Mouse (Mus musculus) embryonic fibroblast, embryonic 13.5 days (primary cell): ENCODE data around the gene Miga2. TPM values are rescaled to one million over a fixed set of nuclear protein-coding genes. Genes with fewer than 3 reads are reported as not detected.

Source experiments
- H3K27ac ChIP-seq: 2 replicates; pipeline ENCODE4 v1.5.1; 2012; ENCODE audit warnings: low read length, control low read depth, inconsistent platforms; ENCODE audit not compliant: insufficient read depth
- H3K4me1 ChIP-seq: 2 replicates; pipeline ENCODE4 v1.6.1; 2011; ENCODE audit warnings: low read length; ENCODE audit not compliant: control insufficient read depth, insufficient read depth
- H3K4me3 ChIP-seq: 2 replicates; pipeline ENCODE4 v1.5.1; 2011; ENCODE audit warnings: mild to moderate bottlenecking, control low read depth, low read length; ENCODE audit not compliant: insufficient read depth
- CTCF ChIP-seq: IDR thresholded peaks from 2 replicates; pipeline ENCODE4 v1.5.1; 2011; ENCODE audit warnings: mild to moderate bottlenecking, control low read depth, low read length, moderate library complexity, borderline replicate concordance; ENCODE audit not compliant: insufficient read depth
- POLR2A ChIP-seq: IDR thresholded peaks from 2 replicates; pipeline ENCODE4 v1.6.1; 2011; ENCODE audit warnings: low read depth, mild to moderate bottlenecking, control low read depth, low read length, moderate library complexity
- polyA plus RNA-seq: library from polyadenylated mRNA; stranded (reverse); fragments of >200 nt; gene quantifications from 2 replicates; pipeline ENCODE4 v1.2.4, GENCODE M21; 2011; ENCODE audit warnings: low read depth; ENCODE audit not compliant: missing spikeins, insufficient read length

Gene Miga2
- 15.9 and 16.4 TPM in 2 replicates for polyA plus RNA-seq

DNA sequence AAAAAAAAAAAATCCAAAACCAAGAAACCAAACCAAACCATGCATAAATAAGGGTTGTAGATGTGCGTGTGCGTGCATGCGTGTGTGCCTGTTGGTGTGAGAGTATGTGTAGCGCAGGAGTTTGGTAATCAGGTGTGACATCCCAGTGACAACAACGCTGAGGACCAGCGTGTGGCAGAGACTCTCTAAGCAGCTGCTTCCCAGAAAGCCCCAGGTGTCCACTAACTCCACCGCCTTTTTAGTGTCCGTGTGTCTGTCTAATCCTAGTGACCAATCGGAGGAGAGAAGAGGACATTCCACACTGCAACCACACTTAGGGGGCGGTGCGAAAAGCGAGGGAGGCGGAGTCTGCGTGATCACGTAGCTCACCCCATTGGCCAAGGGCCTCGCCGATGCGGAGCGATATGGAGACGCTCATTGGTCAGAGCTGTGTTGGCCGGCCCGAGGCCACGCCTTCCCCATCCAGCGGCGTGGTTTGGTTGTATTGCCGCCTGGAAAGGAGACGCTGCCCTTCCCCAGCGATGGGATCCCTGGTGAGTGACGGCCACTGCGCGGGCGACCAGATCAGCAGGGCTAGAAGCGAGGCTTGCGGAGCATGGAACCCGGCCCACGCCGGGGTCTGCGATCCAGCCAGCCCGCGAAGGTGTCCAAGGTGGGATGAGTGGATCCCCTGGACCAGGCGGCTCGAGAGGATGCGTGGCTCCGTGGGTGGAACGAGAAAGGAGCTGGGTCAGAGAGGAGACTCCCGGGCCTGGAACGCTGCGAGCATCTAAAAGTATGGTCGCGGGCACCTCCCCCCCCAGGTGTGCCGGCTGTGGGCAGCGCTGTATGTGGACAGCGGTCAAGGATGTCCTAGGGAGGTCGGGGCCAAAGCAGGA is at the start of gene Miga2:
Gene Miga2, plus strand, starts transcription at position 461 of the 878 bp plus-strand sequence.
- peak within 1 kb of the TSS; percentile 72 for H3K4me3 ChIP-seq
- 0 out of 2 replicates have a peak, but pooled peaks cover 3% of the 10 kb centered on the region for H3K4me1 ChIP-seq
- TF ChIP-seq CTCF (no peak), POLR2A (peak; percentile 90)

DNA sequence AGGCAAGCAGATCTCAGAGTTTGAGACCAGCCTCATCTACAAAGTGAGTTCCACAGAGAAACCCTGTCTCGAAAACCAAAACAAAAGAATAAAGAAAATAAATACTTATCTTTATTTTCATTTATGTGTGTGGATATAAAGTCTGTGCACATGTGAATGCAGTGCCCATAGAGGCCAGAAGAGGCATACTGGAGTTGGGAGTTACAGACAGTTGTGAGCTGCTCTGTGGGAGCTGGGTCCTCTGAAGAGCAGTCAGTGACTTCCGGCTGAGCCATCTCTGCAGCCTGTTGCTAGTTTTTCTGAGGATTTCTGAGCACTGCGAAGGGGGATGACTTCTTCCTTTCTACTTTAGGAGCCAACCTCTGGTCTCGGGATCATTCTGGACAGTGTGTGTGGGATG is 47.9 kb upstream of the Miga2 start:
- Histone ChIP-seq H3K4me3 (no peak overlapping the region), H3K4me1 (no peaks in the 10 kb centered on the region), H3K27ac (no peak overlapping the region)
- TF ChIP-seq CTCF (no peak), POLR2A (no peak)

More for the DNA sequence above, at the start of gene Miga2:
- H3K27ac ChIP-seq = no peak within 1 kb of the TSS

DNA sequence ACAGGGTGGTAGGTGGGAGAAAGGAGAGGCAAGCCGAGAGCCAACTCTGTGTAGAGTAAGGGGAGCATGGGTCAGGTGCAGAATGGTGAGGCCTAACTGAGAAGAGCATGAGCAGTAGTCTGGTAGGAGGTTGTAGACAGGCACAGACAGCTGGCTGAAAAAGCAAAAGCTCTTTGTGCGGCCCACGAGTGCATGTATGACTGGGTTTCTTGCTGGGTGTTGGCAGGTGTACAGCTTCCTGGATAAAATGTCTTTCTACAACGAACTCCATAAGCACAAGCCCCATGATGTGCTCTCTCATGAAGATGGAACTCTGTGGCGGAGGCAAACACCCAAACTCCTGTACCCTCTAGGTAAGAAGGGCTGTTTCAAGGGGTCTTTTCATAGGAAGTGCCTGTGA is 47.1 kb upstream of the Miga2 start:
- H3K4me1 ChIP-seq = no peaks in the 10 kb centered on the region
- H3K27ac ChIP-seq = no peak overlapping the region
- TF ChIP-seq POLR2A = no peak
- no peak overlapping the region for H3K4me3 ChIP-seq

DNA sequence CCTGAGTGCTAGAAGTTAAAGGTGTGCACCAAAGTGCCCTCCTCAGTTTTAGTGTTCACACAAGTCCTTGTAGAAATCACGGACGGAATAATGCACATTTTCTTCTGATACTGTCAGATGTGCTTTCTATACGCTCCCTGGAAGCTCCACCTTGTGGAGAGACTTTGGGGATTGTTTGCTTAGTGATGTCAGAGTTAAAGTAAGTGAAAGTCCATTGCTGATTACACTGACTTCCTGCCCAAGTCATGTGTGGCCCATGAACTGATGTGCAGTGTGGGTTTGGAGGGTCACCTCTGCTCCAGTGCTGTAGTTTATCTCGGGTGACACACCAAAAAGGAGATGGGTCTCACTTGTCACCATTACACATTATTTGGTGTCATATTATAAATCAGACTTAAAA is 44.8 kb upstream of the Miga2 start:
- Histone ChIP-seq H3K27ac (no peak overlapping the region), H3K4me1 (peaks cover 4% of the 10 kb centered on the region; the same call in 1 of the 2 replicates), H3K4me3 (no peak overlapping the region)
- TF ChIP-seq POLR2A = no peak
- TF ChIP-seq CTCF = no peak

DNA sequence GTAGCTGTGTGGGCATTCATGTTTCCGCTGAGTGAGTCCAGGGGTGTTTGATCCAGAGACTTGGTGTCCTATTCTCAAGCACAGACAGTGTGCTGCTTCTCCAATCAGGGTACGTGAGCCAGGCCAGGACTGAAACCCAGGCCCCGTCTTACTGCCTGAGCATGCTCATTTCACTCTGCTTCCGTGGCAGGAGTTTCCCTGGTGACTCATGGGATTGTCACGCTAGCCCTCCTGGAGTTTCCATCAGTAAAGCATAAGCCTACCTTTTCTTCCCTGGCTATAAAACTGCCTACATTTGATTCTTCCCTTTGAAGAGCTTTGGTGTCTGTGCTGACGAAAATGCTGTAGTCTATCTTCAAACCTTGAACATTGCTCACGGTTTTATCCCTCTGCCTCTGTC is 40.9 kb upstream of the Miga2 start:
- Histone ChIP-seq H3K4me3 (no peak overlapping the region), H3K4me1 (peaks cover 4% of the 10 kb centered on the region; the same call in 1 of the 2 replicates), H3K27ac (peak overlapping the region; percentile 44; the same call in 1 of the 2 replicates)
- TF ChIP-seq POLR2A (no peak; the same call in 1 of the 2 replicates), CTCF (no peak)

DNA sequence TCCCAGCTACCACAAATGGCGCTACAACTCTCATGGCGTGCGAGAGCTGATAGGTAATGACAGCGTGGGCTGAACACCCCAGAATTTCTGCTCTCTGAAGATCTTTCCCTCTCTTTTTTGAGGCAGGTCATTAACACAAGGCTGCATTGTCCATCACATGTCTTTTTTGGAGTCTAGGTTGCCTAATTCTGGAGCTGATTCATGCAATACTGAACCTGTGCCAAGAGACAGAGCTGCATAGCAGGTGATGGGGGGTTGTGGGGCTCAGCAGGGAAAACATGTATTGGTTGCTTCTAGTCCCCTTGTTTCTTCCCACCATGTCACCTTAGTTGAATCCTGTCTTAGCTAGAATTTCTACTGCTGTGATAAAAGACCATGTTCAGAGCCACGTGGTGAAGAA is 38.7 kb upstream of the Miga2 start:
- H3K4me1 ChIP-seq = peaks cover 4% of the 10 kb centered on the region; the same call in 1 of the 2 replicates
- no peak overlapping the region for H3K4me3 ChIP-seq
- H3K27ac ChIP-seq = no peak overlapping the region
- TF ChIP-seq POLR2A (no peak), CTCF (no peak)

DNA sequence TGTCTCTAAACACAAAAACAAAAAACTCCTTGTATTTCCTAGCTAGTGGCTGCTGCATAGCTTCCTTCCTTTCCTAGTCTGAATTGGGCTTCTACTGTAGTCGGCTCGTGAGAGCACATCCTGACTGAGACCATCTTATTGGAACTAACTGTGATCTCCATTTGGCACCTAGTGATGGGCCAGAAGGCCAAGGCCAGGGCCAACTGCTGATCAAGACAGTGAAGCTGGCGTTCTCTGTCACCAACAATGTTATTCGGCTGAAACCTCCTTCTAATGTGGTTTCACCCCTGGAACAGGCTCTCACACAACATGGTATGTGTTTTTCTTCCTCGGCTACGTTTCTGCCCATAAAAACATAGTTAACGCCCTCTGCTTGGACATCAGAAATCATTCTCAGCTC is 36.8 kb upstream of the Miga2 start:
- H3K4me3 ChIP-seq = no peak overlapping the region
- no peak for TF ChIP-seq POLR2A
- no peak for TF ChIP-seq CTCF
- no peak overlapping the region for H3K27ac ChIP-seq
- H3K4me1 ChIP-seq = peaks cover 4% of the 10 kb centered on the region; the same call in 1 of the 2 replicates

DNA sequence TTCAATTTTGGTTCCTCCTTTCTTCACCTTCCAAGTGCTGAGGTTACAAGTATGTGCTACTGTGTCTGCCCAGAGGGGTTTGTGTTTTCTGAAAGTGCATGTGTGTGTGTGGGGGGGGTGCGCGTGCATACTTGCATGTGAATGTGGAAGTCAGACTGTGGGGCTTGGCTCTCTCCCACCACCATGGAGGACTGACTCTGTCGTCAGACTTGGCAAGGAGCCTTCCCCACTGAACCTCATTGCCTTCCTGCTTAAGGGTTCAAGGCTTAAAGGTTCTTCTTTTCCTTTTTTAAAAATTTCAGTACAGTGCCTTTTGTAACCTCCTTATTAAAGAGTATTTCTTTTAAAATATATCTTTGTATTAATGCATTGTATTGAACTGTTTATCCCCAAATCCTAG is 35.2 kb upstream of the Miga2 start:
- no peak overlapping the region for H3K4me3 ChIP-seq
- no peak for TF ChIP-seq POLR2A
- no peak for TF ChIP-seq CTCF
- no peaks in the 10 kb centered on the region for H3K4me1 ChIP-seq
- no peak overlapping the region for H3K27ac ChIP-seq

DNA sequence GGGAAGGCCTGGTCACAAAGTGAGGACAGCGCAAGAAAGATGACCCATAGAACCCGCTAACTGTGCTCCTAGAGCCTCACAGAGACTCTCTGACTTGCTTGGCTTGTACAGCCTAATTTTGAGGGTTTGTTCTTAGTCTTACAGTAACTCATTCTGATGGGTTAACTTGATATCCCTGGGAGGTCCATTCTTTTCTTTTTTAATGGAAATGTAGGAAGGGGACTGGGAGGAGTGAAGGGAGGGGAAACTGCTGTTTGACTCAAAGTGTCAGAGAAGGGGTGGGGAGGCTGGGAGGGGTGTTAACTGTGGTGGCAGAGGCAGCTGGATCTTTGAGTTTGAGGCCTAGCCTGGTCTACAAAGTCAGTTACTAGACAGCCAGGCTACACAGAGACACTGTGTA is 28.7 kb upstream of the Miga2 start:
- Histone ChIP-seq H3K4me1 (no peaks in the 10 kb centered on the region), H3K27ac (no peak overlapping the region), H3K4me3 (no peak overlapping the region)
- no peak for TF ChIP-seq POLR2A
- TF ChIP-seq CTCF = no peak

DNA sequence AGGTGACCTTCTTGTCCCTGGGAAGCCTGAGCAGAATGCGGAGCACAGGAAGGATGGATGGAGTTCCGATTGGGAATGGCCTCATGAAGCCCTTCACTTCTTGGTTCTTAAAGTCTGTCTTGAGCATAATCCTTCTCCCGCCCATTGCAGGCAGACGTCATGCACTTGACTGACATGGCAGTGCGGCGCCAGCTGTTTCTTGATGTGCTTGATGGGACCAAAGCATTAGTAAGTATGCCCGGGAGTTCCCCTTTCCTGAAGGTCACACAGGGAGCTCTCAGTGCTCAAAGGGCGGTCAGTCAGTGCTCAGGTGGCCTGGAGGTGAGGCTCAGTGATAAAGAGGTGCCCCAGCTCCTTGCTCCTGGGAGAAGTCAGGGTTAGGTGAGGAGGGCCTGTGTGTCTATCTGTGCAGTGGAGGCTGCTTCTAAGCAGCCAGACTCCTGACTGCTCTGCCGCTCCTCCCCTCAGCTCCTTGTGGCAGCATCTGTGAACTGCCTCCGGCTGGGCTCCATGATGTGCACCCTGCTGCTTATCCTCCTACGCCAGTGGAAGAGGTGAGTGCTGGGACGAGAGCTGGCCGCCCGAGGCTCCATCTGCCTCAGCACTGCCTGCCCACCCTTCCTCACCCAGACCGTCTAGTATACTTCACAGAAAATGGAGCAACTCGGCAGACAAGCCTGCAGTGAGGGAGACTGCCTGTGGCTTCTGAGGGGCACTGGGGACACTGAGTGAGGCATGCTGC is 27.7 kb upstream of the Miga2 start:
- Histone ChIP-seq H3K27ac (no peak overlapping the region), H3K4me3 (no peak overlapping the region), H3K4me1 (no peaks in the 10 kb centered on the region)
- TF ChIP-seq POLR2A (no peak), CTCF (no peak)
